Mouse (Mus musculus) CH12.LX (cell line): Measurements from ENCODE around the gene Cdc37. TPM values are rescaled to one million over a fixed set of nuclear protein-coding genes. Genes with fewer than 3 reads are reported as not detected.
A peak's percentile ranks its signal among the peaks of the same experiment; 100 is the strongest.

Source experiments
- DNase-seq: peaks from one replicate; pipeline ENCODE4 v3.0.0-alpha.2; 2013; ENCODE audit errors: extremely low read depth
- H3K27ac ChIP-seq: 2 replicates; pipeline ENCODE4 v1.5.1; 2012; ENCODE audit warnings: low read depth, mild to moderate bottlenecking, control low read depth, moderate library complexity; ENCODE audit not compliant: insufficient read depth
- H3K27me3 ChIP-seq: replicated peaks from 2 replicates; pipeline ENCODE3; 2012; ENCODE audit warnings: inconsistent platforms
- H3K36me3 ChIP-seq, 2 experiments: replicated peaks in 1 of 2; 2 replicates each; pipeline versions ENCODE3 to v1.6.1; 2012; ENCODE audit warnings: inconsistent platforms in 1 of 2, low read length in 1 of 2, mild to moderate bottlenecking in 1 of 2, mixed read lengths in 1 of 2, moderate library complexity in 1 of 2; ENCODE audit not compliant: control insufficient read depth in 1 of 2, insufficient read depth in 1 of 2
- H3K4me1 ChIP-seq, 2 experiments: 2 replicates each; pipeline ENCODE4 v1.6.1; 2012; ENCODE audit warnings: inconsistent platforms in 1 of 2, moderate library complexity in 1 of 2; ENCODE audit not compliant: insufficient read depth in 2 of 2, control insufficient read depth in 1 of 2
- H3K4me2 ChIP-seq: 2 replicates; pipeline ENCODE4 v1.6.1; 2012; ENCODE audit warnings: low read depth, mild to moderate bottlenecking, control low read depth; ENCODE audit not compliant: poor library complexity, insufficient read depth, severe bottlenecking
- H3K4me3 ChIP-seq, 3 experiments: fragments of 150-350 bp in 1 of 3; sonication (generic) in 1 of 3; replicated peaks in 1 of 3; 2 replicates each; pipeline versions ENCODE3 to v1.5.1; 2011 to 2012; ENCODE audit warnings: low read depth in 2 of 3, low read length in 2 of 3, mild to moderate bottlenecking in 2 of 3, moderate library complexity in 2 of 3, control low read depth in 1 of 3, improper control_type of control experiment in 1 of 3, inconsistent platforms in 1 of 3, mixed read lengths in 1 of 3; ENCODE audit not compliant: poor library complexity in 1 of 3
- H3K79me2 ChIP-seq: replicated peaks from 2 replicates; pipeline ENCODE4 v1.6.1; 2012; ENCODE audit warnings: mild to moderate bottlenecking, moderate library complexity; ENCODE audit not compliant: control insufficient read depth, poor library complexity, insufficient read depth, severe bottlenecking; ENCODE audit errors: extremely low read depth
- H3K9ac ChIP-seq: 2 replicates; pipeline ENCODE4 v1.6.1; 2012; ENCODE audit warnings: low read depth, mild to moderate bottlenecking, control low read depth, moderate library complexity; ENCODE audit not compliant: insufficient read depth
- H3K9me3 ChIP-seq: replicated peaks from 2 replicates; pipeline ENCODE3; 2012; ENCODE audit warnings: low read length, inconsistent platforms, mixed read lengths
- BHLHE40 ChIP-seq: IDR thresholded peaks from 2 replicates; pipeline ENCODE4 v1.6.1; 2011; ENCODE audit warnings: mild to moderate bottlenecking, low read depth, low read length, improper control_type of control experiment
- CHD1 ChIP-seq: IDR thresholded peaks from 2 replicates; pipeline ENCODE4 v1.6.1; 2012; ENCODE audit warnings: low read depth, low read length, improper control_type of control experiment, inconsistent platforms
- CHD2 ChIP-seq: IDR thresholded peaks from 2 replicates; pipeline ENCODE4 v1.6.1; 2011; ENCODE audit warnings: low read length, improper control_type of control experiment
- CTCF ChIP-seq, 2 experiments: IDR thresholded peaks in 1 of 2; conservative IDR thresholded peaks in 1 of 2; 2 replicates each; pipeline ENCODE4 v1.5.1; 2011 to 2012; ENCODE audit warnings: low read depth in 2 of 2, low read length in 2 of 2, improper control_type of control experiment in 1 of 2, inconsistent platforms in 1 of 2, mild to moderate bottlenecking in 1 of 2, moderate library complexity in 1 of 2
- E2F4 ChIP-seq: IDR thresholded peaks from 2 replicates; pipeline ENCODE4 v1.6.1; 2011; ENCODE audit warnings: low read depth, low read length, improper control_type of control experiment; ENCODE audit not compliant: insufficient replicate concordance
- ELF1 ChIP-seq: IDR thresholded peaks from 2 replicates; pipeline ENCODE4 v1.6.1; 2014; ENCODE audit warnings: low read depth, mild to moderate bottlenecking, inconsistent platforms, low read length, improper control_type of control experiment
- EP300 ChIP-seq: IDR thresholded peaks from 2 replicates; pipeline ENCODE4 v1.6.1; 2011; ENCODE audit warnings: low read length, improper control_type of control experiment
- ETS1 ChIP-seq: conservative IDR thresholded peaks from 2 replicates; pipeline ENCODE4 v1.6.1; 2012; ENCODE audit warnings: low read depth, mild to moderate bottlenecking, inconsistent platforms, low read length, improper control_type of control experiment, moderate library complexity
- GABPA ChIP-seq: IDR thresholded peaks from 2 replicates; pipeline ENCODE4 v1.6.1; 2012; ENCODE audit warnings: low read depth, low read length, improper control_type of control experiment, inconsistent platforms; ENCODE audit not compliant: insufficient replicate concordance
- HCFC1 ChIP-seq: IDR thresholded peaks from 2 replicates; pipeline ENCODE4 v1.6.1; 2012; ENCODE audit warnings: low read depth, mild to moderate bottlenecking, inconsistent platforms, low read length, improper control_type of control experiment
- IRF4 ChIP-seq: IDR thresholded peaks from 2 replicates; pipeline ENCODE4 v1.6.1; 2014; ENCODE audit warnings: low read depth, mild to moderate bottlenecking, inconsistent platforms, low read length, improper control_type of control experiment
- JUN ChIP-seq: IDR thresholded peaks from 2 replicates; pipeline ENCODE4 v1.6.1; 2011; ENCODE audit warnings: low read depth, mild to moderate bottlenecking, low read length, improper control_type of control experiment, moderate library complexity; ENCODE audit not compliant: insufficient read depth
- JUND ChIP-seq: conservative IDR thresholded peaks from 2 replicates; pipeline ENCODE4 v1.6.1; 2011; ENCODE audit warnings: low read depth, low read length, improper control_type of control experiment
- KAT2A ChIP-seq: IDR thresholded peaks from 2 replicates; pipeline ENCODE4 v1.6.1; 2012; ENCODE audit warnings: low read length, improper control_type of control experiment, inconsistent platforms; ENCODE audit not compliant: insufficient replicate concordance
- MAFK ChIP-seq: IDR thresholded peaks from 2 replicates; pipeline ENCODE4 v1.6.1; 2011; ENCODE audit warnings: low read length, improper control_type of control experiment; ENCODE audit not compliant: insufficient replicate concordance
- MAX ChIP-seq: IDR thresholded peaks from 2 replicates; pipeline ENCODE4 v1.6.1; 2011; ENCODE audit warnings: low read length, improper control_type of control experiment
- MAZ ChIP-seq: IDR thresholded peaks from 2 replicates; pipeline ENCODE4 v1.6.1; 2012; ENCODE audit warnings: low read depth, mild to moderate bottlenecking, inconsistent platforms, low read length, improper control_type of control experiment, moderate library complexity
- MEF2A ChIP-seq: IDR thresholded peaks from 2 replicates; pipeline ENCODE4 v1.6.1; 2014; ENCODE audit warnings: low read depth, mild to moderate bottlenecking, inconsistent platforms, low read length, improper control_type of control experiment, borderline replicate concordance
- MXI1 ChIP-seq: IDR thresholded peaks from 2 replicates; pipeline ENCODE4 v1.6.1; 2011; ENCODE audit warnings: mild to moderate bottlenecking, low read depth, low read length, improper control_type of control experiment
- MYC ChIP-seq: IDR thresholded peaks from 2 replicates; pipeline ENCODE4 v1.6.1; 2011; ENCODE audit warnings: low read depth, mild to moderate bottlenecking, improper control_type of control experiment, low read length
- NELFE ChIP-seq: IDR thresholded peaks from 2 replicates; pipeline ENCODE4 v1.6.1; 2011; ENCODE audit warnings: low read depth, low read length, improper control_type of control experiment
- NRF1 ChIP-seq: IDR thresholded peaks from 2 replicates; pipeline ENCODE4 v1.6.1; 2014; ENCODE audit warnings: low read depth, mild to moderate bottlenecking, inconsistent platforms, low read length, improper control_type of control experiment, moderate library complexity
- PAX5 ChIP-seq: IDR thresholded peaks from 2 replicates; pipeline ENCODE4 v1.6.1; 2012; ENCODE audit warnings: low read length, inconsistent platforms, mixed read lengths
- POLR2A ChIP-seq: IDR thresholded peaks from 2 replicates; pipeline ENCODE4 v1.6.1; 2011; ENCODE audit warnings: low read depth, mild to moderate bottlenecking, improper control_type of control experiment, low read length
- POLR2AphosphoS2 ChIP-seq: IDR thresholded peaks from 2 replicates; pipeline ENCODE4 v1.6.1; 2011; ENCODE audit warnings: low read depth, low read length, improper control_type of control experiment
- RAD21 ChIP-seq: IDR thresholded peaks from 2 replicates; pipeline ENCODE4 v1.6.1; 2011; ENCODE audit warnings: low read depth, mild to moderate bottlenecking, low read length, improper control_type of control experiment, moderate library complexity
- RCOR1 ChIP-seq: conservative IDR thresholded peaks from 2 replicates; pipeline ENCODE4 v1.6.1; 2012; ENCODE audit warnings: low read depth, mild to moderate bottlenecking, inconsistent platforms, low read length, improper control_type of control experiment
- SIN3A ChIP-seq: IDR thresholded peaks from 2 replicates; pipeline ENCODE4 v1.6.1; 2012; ENCODE audit warnings: low read length, improper control_type of control experiment, inconsistent platforms
- SMC3 ChIP-seq: IDR thresholded peaks from 2 replicates; pipeline ENCODE4 v1.6.1; 2011; ENCODE audit warnings: low read depth, low read length, improper control_type of control experiment
- TBP ChIP-seq: conservative IDR thresholded peaks from 2 replicates; pipeline ENCODE4 v1.6.1; 2011; ENCODE audit warnings: low read depth, low read length, improper control_type of control experiment
- TCF12 ChIP-seq: IDR thresholded peaks from 2 replicates; pipeline ENCODE4 v1.6.1; 2014; ENCODE audit warnings: low read depth, mild to moderate bottlenecking, inconsistent platforms, low read length, improper control_type of control experiment
- UBTF ChIP-seq: IDR thresholded peaks from 2 replicates; pipeline ENCODE4 v1.6.1; 2012; ENCODE audit warnings: low read depth, mild to moderate bottlenecking, inconsistent platforms, low read length, improper control_type of control experiment, moderate library complexity
- USF1 ChIP-seq: IDR thresholded peaks from 2 replicates; pipeline ENCODE4 v1.6.1; 2014; ENCODE audit warnings: low read depth, mild to moderate bottlenecking, inconsistent platforms, low read length, improper control_type of control experiment
- USF2 ChIP-seq: conservative IDR thresholded peaks from 2 replicates; pipeline ENCODE4 v1.6.1; 2011; ENCODE audit warnings: low read depth, low read length, improper control_type of control experiment
- ZC3H11A ChIP-seq: IDR thresholded peaks from 2 replicates; pipeline ENCODE4 v1.6.1; 2012; ENCODE audit warnings: low read depth, mild to moderate bottlenecking, inconsistent platforms, low read length, improper control_type of control experiment
- ZKSCAN1 ChIP-seq: IDR thresholded peaks from 2 replicates; pipeline ENCODE4 v1.6.1; 2012; ENCODE audit warnings: low read depth, inconsistent platforms, low read length, improper control_type of control experiment, borderline replicate concordance
- ZMIZ1 ChIP-seq: IDR thresholded peaks from 2 replicates; pipeline ENCODE4 v1.6.1; 2012; ENCODE audit warnings: low read depth, mild to moderate bottlenecking, inconsistent platforms, low read length, improper control_type of control experiment
- ZNF384 ChIP-seq: IDR thresholded peaks from 2 replicates; pipeline ENCODE4 v1.6.1; 2012; ENCODE audit warnings: low read depth, low read length, improper control_type of control experiment, inconsistent platforms
- dilution Hi-C: fragments of 300-500 bp; cut with MboI; formaldehyde crosslinking; loops from 2 replicates; pipeline ENCODE4 v1.14.3; 2020; ENCODE audit warnings: low sequenced_read_pairs; ENCODE audit not compliant: extremely low pct_unique_long_range_greater_than_20kb, extremely low pct_ligation_motif_present
- in situ Hi-C: fragments of 300-500 bp; cut with MboI; formaldehyde crosslinking; loops from 3 replicates; pipeline ENCODE4 v1.14.3; 2019; ENCODE audit warnings: low sequenced_read_pairs, low pct_ligation_motif_present, low pct_unique_long_range_greater_than_20kb, mixed read lengths
- polyA plus RNA-seq: library from polyadenylated mRNA; unstranded; fragments of >175 nt; gene quantifications from 2 replicates; pipeline ENCODE4 v1.2.1, GENCODE M21; 2012; ENCODE audit warnings: low read depth; ENCODE audit not compliant: insufficient read length
- total RNA-seq, 2 experiments: library from RNA; depleted of rRNA; stranded (reverse); fragments of 300-350 nt in 1 of 2; fragments of >200 nt in 1 of 2; gene quantifications; 2 replicates each; pipeline ENCODE4 v1.2.3; 2012 to 2014

Cdc37 gene
- total and polyA plus RNA-seq, 3 experiments, result 87.2 to 447 (median 230) TPM

DNA sequence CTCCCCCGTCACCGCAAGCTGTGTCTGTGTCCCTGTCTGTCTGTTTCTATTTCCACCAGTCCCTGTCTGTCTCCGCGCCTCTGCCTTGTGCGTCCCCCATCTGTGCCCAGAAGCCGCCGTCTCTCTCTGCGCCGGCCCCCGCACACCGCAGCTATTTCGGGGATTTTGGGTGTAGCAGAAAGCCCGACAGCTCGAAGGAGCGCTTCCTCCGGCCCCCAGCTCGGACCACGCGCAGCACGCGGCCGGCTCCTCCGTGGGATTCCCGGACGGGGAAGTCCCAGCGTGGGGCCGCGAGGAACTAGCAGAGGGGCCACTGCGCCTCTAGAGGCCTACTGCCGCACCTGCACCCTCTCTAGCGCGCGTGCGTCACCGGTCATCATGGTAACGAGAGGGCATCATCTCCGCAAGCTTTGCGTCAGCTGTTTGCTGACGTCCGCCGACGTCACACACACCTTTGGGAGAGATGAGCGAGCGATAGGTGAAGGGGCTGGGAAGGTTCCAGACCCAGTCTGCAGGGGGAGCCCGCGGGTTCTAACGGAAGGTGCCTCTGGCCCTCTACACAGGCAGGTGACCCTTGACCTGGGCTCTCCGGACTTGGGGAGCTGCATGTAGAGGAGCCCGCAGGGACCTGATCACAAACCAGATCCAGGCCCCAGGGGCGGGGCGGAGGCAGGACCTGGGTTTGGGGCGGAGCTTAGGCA lies 11.6 kb upstream of the Cdc37 start:
- in situ Hi-C loops, result no loop called here
- peaks cover 0 to 15% of the 10 kb centered on the region in 2 experiments for H3K36me3 ChIP-seq
- peak overlapping the region; percentile 30 for H3K4me2 ChIP-seq
- TF ChIP-seq MYC (no peak; the same call in 1 of the 2 replicates), ZNF384 (no peak), NELFE (peak; percentile 63), GABPA (peak; percentile 99), PAX5 (no peak), E2F4 (no peak), USF1 (no peak; the same call in 1 of the 2 replicates), JUND (no peak), RAD21 (peak; percentile 36), POLR2AphosphoS2 (no peak), POLR2A (peak; percentile 77), ZC3H11A (no peak), HCFC1 (no peak; the same call in 1 of the 2 replicates), ETS1 (peak; percentile 70), MEF2A (peak; percentile 94), MXI1 (peak; percentile 83), NRF1 (peak; percentile 83), TBP (no peak), ZKSCAN1 (no peak), ZMIZ1 (peak; percentile 77; the same call in 1 of the 2 replicates), KAT2A (no peak), ELF1 (peak; percentile 59), BHLHE40 (peak; percentile 84), EP300 (no peak; the same call in 1 of the 2 replicates), SMC3 (no peak; the same call in none of the 2 replicates), RCOR1 (no peak), UBTF (0 out of 2 replicates have a peak, but pooled peaks have one; percentile 67), USF2 (no peak), CHD1 (no peak), JUN (no peak), MAFK (no peak), IRF4 (peak; percentile 64; the same call in 1 of the 2 replicates), MAX (peak; percentile 92), CHD2 (peak; percentile 36; the same call in 1 of the 2 replicates), MAZ (peak; percentile 81), SIN3A (peak; percentile 18; the same call in 1 of the 2 replicates), TCF12 (peak; percentile 86), CTCF (conservative IDR thresholded peaks at IDR 0.05 in 1 of 2, IDR thresholded peaks at IDR 0.05 in 1 of 2; ENCODE audit: low read depth in 2 of 2, low read length in 2 of 2) (peak; percentile 33 to 82; a peak in 2 of 4 replicates)
- peak overlapping the region; percentile 5 for H3K9ac ChIP-seq
- H3K79me2 ChIP-seq, result no peaks in the 10 kb centered on the region
- H3K27me3 ChIP-seq, result no peaks in the 10 kb centered on the region
- peaks cover 20% of the 10 kb centered on the region for H3K9me3 ChIP-seq
- H3K27ac ChIP-seq, result peak overlapping the region; percentile 61
- H3K4me3 ChIP-seq, result peak overlapping the region; percentile 43 to 56 (median 43)
- peaks cover 10 to 27% of the 10 kb centered on the region in 2 experiments; a peak in 3 of 4 replicates for H3K4me1 ChIP-seq
- DNase-seq, result peak; percentile 90
- dilution Hi-C loops, result no loop called here
